7 mouse cellular contexts compared by ENCODE assay signal in genomic region chr13:23700786-23701520, GRCm38 (mm10). TPM values are rescaled to one million over a fixed set of nuclear protein-coding genes. Genes with fewer than 3 reads are reported as not detected.
DNase-seq lines count a peak whose midpoint lies in the region; ATAC-seq and TF ChIP-seq lines count a peak whose summit lies in the region.

No protein-coding gene starts in this region.

- H3K27ac ChIP-seq in hindbrain, postnatal 0 days: no peak overlapping the region

- H3K4me3 ChIP-seq in hindbrain, postnatal 0 days (ENCODE audit: low read length): no peak overlapping the region

- peak; percentile 49; the same call in 1 of the 2 replicates for ATAC-seq in hindbrain, postnatal 0 days

- H3K27me3 ChIP-seq in hindbrain, postnatal 0 days (ENCODE audit: insufficient read depth, low read length): no peaks in the 10 kb centered on the region

- H3K36me3 ChIP-seq in hindbrain, postnatal 0 days (ENCODE audit: insufficient read depth, low read length): no peaks in the 10 kb centered on the region

- no peak overlapping the region for H3K9ac ChIP-seq in hindbrain, postnatal 0 days (replicated peaks; ENCODE audit: low read length)

- TF ChIP-seq CTCF in hindbrain, postnatal 0 days (IDR thresholded peaks at IDR 0.05; ENCODE audit: low read depth): peak; percentile 86

- DNase-seq in R1 (ENCODE audit: low read depth, low spot score): peak; percentile 88
- DNase-seq in cerebellum, adult 9-11 months: peak; percentile 70
- DNase-seq in frontal cortex, postnatal 10 days (ENCODE audit: low spot score in 2 of 2): peak; percentile 44 to 67
- peak; percentile 82 for DNase-seq in hindbrain, postnatal 0 days (ENCODE audit: low spot score)
- DNase-seq in left cerebral cortex, adult 11 months (ENCODE audit: low spot score): peak; percentile 71
- DNase-seq in lung, postnatal 36 days: peak; percentile 92
- peak; percentile 65 for DNase-seq in right cerebral cortex, postnatal 25 days

- no peaks in the 10 kb centered on the region for H3K4me1 ChIP-seq in hindbrain, postnatal 0 days (ENCODE audit: insufficient read depth, low read length)

- H3K4me2 ChIP-seq in hindbrain, postnatal 0 days (ENCODE audit: low read depth, low read length): no peak overlapping the region

- 37% methylated on average over 8 of the region's 8 CpGs for WGBS in hindbrain, postnatal 0 days

- H3K9me3 ChIP-seq in hindbrain, postnatal 0 days (ENCODE audit: low read length): no peaks in the 10 kb centered on the region

RNA-seq across cellular contexts. Expression of gene Hist1h4c, which starts 2.7 kb away (rescaled TPM):
- total RNA-seq in hindbrain, postnatal 0 days (2014; rRNA removed): 1,149 and 1,400 TPM in 2 replicates
- 4.0 and 4.6 TPM in 2 replicates for polyA plus RNA-seq in hindbrain, postnatal 0 days (2015; fragmentation: Nextera tagmentation; extraction: Ambion mirVana)

RNA-seq across cellular contexts. Expression of gene Hist1h1t, which starts 5.3 kb away (rescaled TPM):
- 1.1 and 1.6 TPM in 2 replicates for total RNA-seq in hindbrain, postnatal 0 days (2014; rRNA removed)
- polyA plus RNA-seq in hindbrain, postnatal 0 days (2015; fragmentation: Nextera tagmentation; extraction: Ambion mirVana): not detected in 2 replicates

RNA-seq across cellular contexts. Expression of gene Hfe, which starts 9.7 kb away (rescaled TPM):
- 3.2 and 11.1 TPM in 2 replicates for total RNA-seq in hindbrain, postnatal 0 days (2014; rRNA removed)
- polyA plus RNA-seq in hindbrain, postnatal 0 days (2015; fragmentation: Nextera tagmentation; extraction: Ambion mirVana): 7.9 and 8.6 TPM in 2 replicates

RNA-seq across cellular contexts. Expression of gene Hist1h2bc, which starts 17.0 kb away (rescaled TPM):
- 189 and 295 TPM in 2 replicates for total RNA-seq in hindbrain, postnatal 0 days (2014; rRNA removed)
- polyA plus RNA-seq in hindbrain, postnatal 0 days (2015; fragmentation: Nextera tagmentation; extraction: Ambion mirVana): 36.1 and 46.1 TPM in 2 replicates

RNA-seq across cellular contexts. Expression of gene Hist1h2ac, which starts 17.2 kb away (rescaled TPM):
- total RNA-seq in hindbrain, postnatal 0 days (2014; rRNA removed): 63.3 and 98.5 TPM in 2 replicates
- polyA plus RNA-seq in hindbrain, postnatal 0 days (2015; fragmentation: Nextera tagmentation; extraction: Ambion mirVana): 0.30 and 0.38 TPM in 2 replicates
